Comparison of ENCODE assay signal across 8 mouse cellular contexts in the genomic region with DNA sequence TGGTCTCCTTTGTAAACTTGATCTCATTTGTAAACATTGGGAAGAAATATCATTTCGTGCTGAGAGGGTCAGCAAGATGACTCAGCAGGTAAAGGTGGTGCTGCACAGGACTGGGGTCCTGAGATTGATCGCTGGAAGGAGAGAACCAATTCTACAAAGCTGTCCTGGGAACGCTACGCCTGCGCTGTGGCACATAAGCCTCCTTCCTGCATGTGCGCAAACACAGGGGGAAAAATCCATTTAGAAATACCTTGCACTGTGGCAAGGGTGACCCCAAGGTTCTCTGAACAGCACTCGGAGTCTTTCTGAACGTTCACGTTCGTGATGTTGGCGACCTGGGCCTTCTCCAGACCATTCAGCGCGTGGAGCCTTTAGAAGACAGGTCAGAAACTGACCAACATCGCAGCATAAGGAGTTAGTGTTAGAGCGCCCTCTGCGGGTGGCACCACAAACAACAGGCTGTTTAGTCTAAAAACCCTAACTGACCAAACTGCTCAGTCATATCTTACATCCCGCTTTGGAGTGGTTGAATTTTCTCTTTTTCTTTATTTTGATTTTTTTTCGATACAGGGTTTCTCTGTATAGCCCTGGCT. TPM values are rescaled to one million over a fixed set of nuclear protein-coding genes. Genes with fewer than 3 reads are reported as not detected.
DNase-seq lines count a peak whose midpoint lies in the region; ATAC-seq and TF ChIP-seq lines count a peak whose summit lies in the region.

No protein-coding gene starts in this region.

- H3K27me3 ChIP-seq in ES-Bruce4 (ENCODE audit: control insufficient read depth, insufficient read depth, low read length, poor library complexity, severe bottlenecking), result no peaks in the 10 kb centered on the region
- H3K27me3 ChIP-seq in forebrain, embryonic 13.5 days, result no peaks in the 10 kb centered on the region
- no peaks in the 10 kb centered on the region for H3K27me3 ChIP-seq in liver, embryonic 16.5 days (ENCODE audit: control insufficient read depth, insufficient read depth, low read depth, low read length)

- intact Hi-C loops in heart, postnatal 14 days (cut with DNase I), result loop anchor here (1.0 kb wide), 1 partner anchor 107 kb away; no protein-coding TSS in a partner anchor

- H3K27ac ChIP-seq in ES-Bruce4 (ENCODE audit: insufficient read depth, low read length), result no peak overlapping the region
- no peak overlapping the region for H3K27ac ChIP-seq in forebrain, embryonic 13.5 days
- no peak overlapping the region for H3K27ac ChIP-seq in liver, embryonic 16.5 days (ENCODE audit: low read length)
- no peak overlapping the region for H3K27ac ChIP-seq in olfactory bulb, adult 2 months (ENCODE audit: insufficient read depth, low read depth, low read length)

- H3K4me3 ChIP-seq in ES-Bruce4 (ENCODE audit: low read depth, low read length), result peak overlapping the region; percentile 45
- H3K4me3 ChIP-seq in forebrain, embryonic 13.5 days, result no peak overlapping the region
- H3K4me3 ChIP-seq in liver, embryonic 16.5 days (ENCODE audit: low read depth, low read length), result no peak overlapping the region
- no peak overlapping the region for H3K4me3 ChIP-seq in olfactory bulb, adult 2 months (ENCODE audit: insufficient read depth, low read depth, low read length)

- H3K9ac ChIP-seq in ES-Bruce4 (ENCODE audit: low read depth, poor library complexity, severe bottlenecking), result 0 out of 2 replicates have a peak overlapping the region, but pooled peaks have one; percentile 27
- no peak overlapping the region for H3K9ac ChIP-seq in forebrain, embryonic 13.5 days
- 0 out of 2 replicates have a peak overlapping the region, but pooled peaks have one; percentile 6 for H3K9ac ChIP-seq in liver, embryonic 16.5 days (ENCODE audit: low read depth, low read length)

- ATAC-seq in cerebellum, adult (ENCODE audit: insufficient number of reproducible peaks, low FRiP score, low TSS enrichment), result peak; percentile 85
- 0 out of 2 replicates have a peak, but pooled peaks have one; percentile 21 for ATAC-seq in forebrain, embryonic 13.5 days
- peak; percentile 45 for ATAC-seq in liver, embryonic 16.5 days (ENCODE audit: low read depth)

- H3K36me3 ChIP-seq in ES-Bruce4 (ENCODE audit: control insufficient read depth, insufficient read depth, low read length, poor library complexity, severe bottlenecking), result no peaks in the 10 kb centered on the region
- H3K36me3 ChIP-seq in forebrain, embryonic 13.5 days (ENCODE audit: poor library complexity, severe bottlenecking), result no peaks in the 10 kb centered on the region
- H3K36me3 ChIP-seq in liver, embryonic 16.5 days (ENCODE audit: control insufficient read depth, insufficient read depth), result no peaks in the 10 kb centered on the region

- no peaks in the 10 kb centered on the region for H3K9me3 ChIP-seq in ES-Bruce4 (replicated peaks; ENCODE audit: control insufficient read depth, insufficient read depth, low read length, poor library complexity, severe bottlenecking)
- no peaks in the 10 kb centered on the region for H3K9me3 ChIP-seq in forebrain, embryonic 13.5 days (replicated peaks)
- no peaks in the 10 kb centered on the region for H3K9me3 ChIP-seq in liver, embryonic 16.5 days (replicated peaks; ENCODE audit: control insufficient read depth, low read length)

- DNase-seq in heart, postnatal 14 days, result peak; percentile 85 to 92
- DNase-seq in kidney, postnatal 4 days, result peak; percentile 94 to 95
- DNase-seq in testis, postnatal 10 days (ENCODE audit: low spot score), result peak; percentile 94

- 0 out of 2 replicates have a peak overlapping the region, but pooled peaks have one; percentile 20 for H3K4me2 ChIP-seq in forebrain, embryonic 13.5 days
- no peak overlapping the region for H3K4me2 ChIP-seq in liver, embryonic 16.5 days (ENCODE audit: low read depth, low read length)

- WGBS in forebrain, embryonic 13.5 days, result 28% methylated on average over 18 of the region's 18 CpGs
- WGBS in liver, embryonic 16.5 days (ENCODE audit: insufficient replicate concordance), result 25% methylated on average over 18 of the region's 18 CpGs
- WGBS in olfactory bulb, adult 2 months, result 36% methylated on average over 18 of the region's 18 CpGs

- TF ChIP-seq CTCF in ES-Bruce4 (IDR thresholded peaks at IDR 0.05; ENCODE audit: low read depth, low read length), result peak; percentile 74
- TF ChIP-seq CTCF in olfactory bulb, adult 2 months (IDR thresholded peaks at IDR 0.05; ENCODE audit: insufficient read depth, low read depth, low read length), result peak; percentile 66

- TF ChIP-seq EP300 in ES-Bruce4 (IDR thresholded peaks at IDR 0.05; ENCODE audit: insufficient read depth, low read depth, low read length), result no peak

- TF ChIP-seq POLR2A in ES-Bruce4 (IDR thresholded peaks at IDR 0.05; ENCODE audit: insufficient read depth, low read length), result no peak
- no peak for TF ChIP-seq POLR2A in olfactory bulb, adult 2 months (IDR thresholded peaks at IDR 0.05; ENCODE audit: insufficient read depth, low read depth, low read length)

- no peaks in the 10 kb centered on the region for H3K4me1 ChIP-seq in ES-Bruce4 (ENCODE audit: control insufficient read depth, insufficient read depth, low read length)
- H3K4me1 ChIP-seq in forebrain, embryonic 13.5 days, result 0 out of 2 replicates have a peak, but pooled peaks cover 2% of the 10 kb centered on the region
- H3K4me1 ChIP-seq in liver, embryonic 16.5 days (ENCODE audit: control insufficient read depth, low read depth, low read length), result peaks cover 7% of the 10 kb centered on the region
- peaks cover 2% of the 10 kb centered on the region for H3K4me1 ChIP-seq in olfactory bulb, adult 2 months (ENCODE audit: control insufficient read depth, insufficient read depth, low read length)

RNA-seq across cellular contexts. Expression of gene Rassf3, which starts 40.0 kb away (rescaled TPM):
- 41.7 and 46.6 TPM in 2 replicates for polyA plus RNA-seq in ES-Bruce4 (2011; ENCODE audit: insufficient read depth, insufficient read length, low read depth, missing spikeins)
- polyA plus RNA-seq in forebrain, embryonic 13.5 days (2015; fragmentation: Nextera tagmentation; extraction: Ambion mirVana), result 3.5 and 3.7 TPM in 2 replicates
- total RNA-seq in heart, postnatal 14 days (2021), result 100 to 1,000 TPM; 120 to 125 TPM
- 12.1 and 13.3 TPM in 2 replicates for polyA plus RNA-seq in liver, embryonic 16.5 days (2015; fragmentation: Nextera tagmentation; extraction: Ambion mirVana)
- polyA plus RNA-seq in olfactory bulb, adult 2 months (2012; ENCODE audit: insufficient read depth, insufficient read length, low replicate concordance, missing spikeins), result not detected in 2 replicates

Comparison
In these comparisons a context has a peak if more than half of its experiments do, and no peak if none do; other contexts are left out.
1. ATAC-seq: peak in every context shown above with its lines; median percentile 85 in cerebellum, adult; 45 in liver, embryonic 16.5 days; 21 in forebrain, embryonic 13.5 days.